Mouse (Mus musculus) kidney, adult 18-20 months (tissue): ENCODE data around the gene Tspan5.

Source experiments
- DNase-seq: peaks from one replicate; pipeline ENCODE4 v3.0.0; 2021

Tspan5 gene

GRCm38 (mm10) chr3:138741649-138742565 is at the start of gene Tspan5:
TSS of gene Tspan5 (plus strand) at chr3:138742195.
- peak; percentile 82 for DNase-seq

- DNase-seq: no peak
Measured at GRCm38 (mm10) chr3:138692302-138692701, 49.7 kb upstream of the Tspan5 start.

- DNase-seq: peak; percentile 61
Measured at GRCm38 (mm10) chr3:138703399-138703798, 38.6 kb upstream of the Tspan5 start.

- DNase-seq: no peak
Measured at GRCm38 (mm10) chr3:138704469-138704868, 37.5 kb upstream of the Tspan5 start.

GRCm38 (mm10) chr3:138705875-138706274 is 36.1 kb upstream of the Tspan5 start:
- no peak for DNase-seq

GRCm38 (mm10) chr3:138709183-138709582 is 32.8 kb upstream of the Tspan5 start:
- no peak for DNase-seq

- DNase-seq: no peak
Measured at GRCm38 (mm10) chr3:138711971-138712370, 30.0 kb upstream of the Tspan5 start.

GRCm38 (mm10) chr3:138712452-138713140 is 29.4 kb upstream of the Tspan5 start:
- DNase-seq: no peak

GRCm38 (mm10) chr3:138713141-138713540 is 28.9 kb upstream of the Tspan5 start:
- DNase-seq: no peak

GRCm38 (mm10) chr3:138714788-138715187 is 27.2 kb upstream of the Tspan5 start:
- DNase-seq: no peak

- no peak for DNase-seq
Measured at GRCm38 (mm10) chr3:138715212-138715611, 26.8 kb upstream of the Tspan5 start.

GRCm38 (mm10) chr3:138717040-138717439 is 25.0 kb upstream of the Tspan5 start:
- no peak for DNase-seq

GRCm38 (mm10) chr3:138722152-138722551 is 19.8 kb upstream of the Tspan5 start:
- no peak for DNase-seq

- DNase-seq: no peak
Measured at GRCm38 (mm10) chr3:138727571-138727970, 14.4 kb upstream of the Tspan5 start.

GRCm38 (mm10) chr3:138728840-138729239 is 13.2 kb upstream of the Tspan5 start:
- no peak for DNase-seq

- no peak for DNase-seq
Measured at GRCm38 (mm10) chr3:138730812-138731211, 11.2 kb upstream of the Tspan5 start.

- no peak for DNase-seq
Measured at GRCm38 (mm10) chr3:138735760-138736159, 6.2 kb upstream of the Tspan5 start.

- no peak for DNase-seq
Measured at GRCm38 (mm10) chr3:138739150-138739700, 2.8 kb upstream of the Tspan5 start.

GRCm38 (mm10) chr3:138740291-138740690 is 1.7 kb upstream of the Tspan5 start:
- DNase-seq: no peak

- no peak for DNase-seq
Measured at GRCm38 (mm10) chr3:138740843-138741540, 1.0 kb upstream of the Tspan5 start.

GRCm38 (mm10) chr3:138742566-138742930 is 553 bp downstream of the Tspan5 start:
- DNase-seq: no peak

GRCm38 (mm10) chr3:138743061-138743671 is 1.2 kb downstream of the Tspan5 start:
- DNase-seq: peak; percentile 68
